Mouse (Mus musculus) kidney, postnatal 14 days (tissue): ENCODE results near the gene Olfr1351.
"Not testable (repeated sequence)": the region's sequence is repeated elsewhere in the genome, so short reads cannot be mapped to it uniquely, and the experiment has no call there.

Source experiments
- DNase-seq: peaks from one replicate; pipeline ENCODE4 v3.0.0; 2022; ENCODE audit warnings: mixed read lengths

Gene Olfr1351

GRCm38 (mm10) chr10:79012172-79012571 lies at the start of gene Olfr1351:
Gene Olfr1351, plus strand, starts transcription at chr10:79012472.
- DNase-seq: no peak

DNA sequence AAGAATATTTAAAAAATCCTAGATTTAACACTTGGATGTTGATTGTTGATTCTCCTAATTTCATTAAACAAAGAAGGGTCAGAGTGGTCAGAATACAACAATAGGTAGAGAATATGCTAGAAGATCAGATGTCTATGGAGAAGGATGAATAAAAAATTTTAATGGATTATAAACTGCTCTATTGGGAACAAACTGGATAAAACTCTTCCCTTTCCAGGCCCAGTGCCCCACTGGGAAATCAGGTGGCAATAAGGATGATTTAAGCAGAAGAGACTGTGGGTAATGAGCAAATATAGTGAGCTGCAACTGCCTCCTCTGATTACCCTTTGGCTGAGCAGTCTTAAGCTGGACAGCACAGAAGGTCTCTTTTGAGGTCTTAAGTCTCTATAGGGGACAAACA lies 49.3 kb upstream of the Olfr1351 start, which contains the start of gene Olfr1353:
Olfr1353 (plus strand) TSS at position 301 of the 400 bp plus-strand sequence.
- DNase-seq: not testable (repeated sequence)

DNA sequence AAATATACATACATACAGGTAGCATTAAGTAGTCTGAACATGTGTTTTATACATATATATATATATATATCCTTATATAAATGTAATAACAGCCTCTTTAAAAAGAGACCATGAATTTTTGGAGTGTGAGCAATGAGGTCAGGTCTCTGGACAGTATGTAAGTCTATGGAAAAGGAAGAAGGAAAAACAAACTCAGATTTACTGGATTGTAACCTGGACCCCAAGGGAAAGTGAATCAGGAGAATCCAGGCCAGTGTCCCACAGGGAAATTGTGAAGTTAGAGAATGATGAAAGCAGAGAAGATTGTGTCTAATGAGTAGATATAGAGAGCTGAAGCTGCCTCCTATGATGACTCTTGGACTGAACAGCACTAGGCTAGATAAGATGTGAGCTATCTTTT lies 31.5 kb upstream of the Olfr1351 start, which contains the start of gene Olfr1352:
Olfr1352 (plus strand) TSS at position 301 of the 400 bp plus-strand sequence.
- DNase-seq: no peak

GRCm38 (mm10) chr10:79028441-79028840 lies 16.2 kb downstream of the Olfr1351 start, which contains the start of gene Olfr57:
Gene Olfr57, plus strand, starts transcription at chr10:79028741.
- no peak for DNase-seq

- not testable (repeated sequence) for DNase-seq
These were observed 30.2 kb downstream of the Olfr1351 start for GRCm38 (mm10) chr10:79042457-79042856.

DNA sequence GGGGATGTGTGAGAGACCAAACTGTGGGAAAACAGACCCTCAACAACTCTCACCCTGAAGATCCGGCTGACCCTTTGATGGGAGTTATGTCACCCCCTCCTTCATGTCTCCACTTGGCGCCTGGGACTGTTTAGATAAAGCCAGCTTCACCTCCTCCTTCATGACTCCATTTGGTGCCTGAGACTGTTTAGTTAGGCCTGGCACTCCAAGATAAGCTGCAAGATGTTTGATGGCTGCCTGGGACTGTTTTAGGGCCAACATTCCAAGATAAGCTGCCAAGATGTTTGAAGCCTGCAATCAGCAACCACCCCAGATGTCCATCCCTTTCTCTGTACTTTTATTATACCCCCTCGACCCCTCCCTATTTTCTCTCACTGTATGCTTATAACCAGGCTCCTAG lies 45.1 kb downstream of the Olfr1351 start:
- DNase-seq: not testable (repeated sequence)
